Comparison of ENCODE assay signal across 37 mouse cellular contexts in the genomic region with DNA sequence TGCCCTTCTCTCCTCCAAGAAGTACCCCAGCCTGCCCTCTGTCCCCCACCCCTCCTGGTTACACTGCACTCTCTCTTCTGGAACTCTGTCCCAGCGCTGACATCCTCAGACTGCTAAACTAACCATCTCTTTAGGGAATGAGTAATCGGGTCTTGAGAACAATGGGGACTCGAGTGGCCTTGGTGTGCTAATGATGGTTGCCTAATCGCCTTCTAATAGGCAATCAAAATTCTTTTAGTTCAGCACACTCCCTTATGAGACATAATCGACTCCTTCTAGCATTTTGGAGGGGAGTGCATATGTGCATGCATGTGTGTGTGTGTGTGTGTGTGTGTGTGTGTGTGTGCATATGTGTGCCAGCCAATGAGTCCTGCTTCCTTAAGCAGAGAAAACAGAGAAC. TPM values are rescaled to one million over a fixed set of nuclear protein-coding genes. Genes with fewer than 3 reads are reported as not detected.
A peak's percentile ranks its signal among the peaks of the same experiment; 100 is the strongest.
DNase-seq lines count a peak whose midpoint lies in the region; ATAC-seq and TF ChIP-seq lines count a peak whose summit lies in the region.
"Had no signal": no experiment of that assay in that cellular context is flagged by ENCODE, and none has a peak within 500 bp of the region (broad histone marks: within the 10 kb centered on the region; RNA-seq: fewer than 3 reads in every experiment).

No protein-coding gene starts in this region.

- DNase-seq in ES-CJ7 (ENCODE audit: low read depth, low spot score) = peak; percentile 37
- peak; percentile 78 for DNase-seq in Muller cell, postnatal 12 days (ENCODE audit: inconsistent ontology term)
- peak; percentile 49 for DNase-seq in brain, embryonic 14.5 days (ENCODE audit: low read depth)
- no peak for DNase-seq in gastrocnemius, postnatal 25 days
- no peak for DNase-seq in layer of hippocampus, adult 8-10 months (ENCODE audit: low spot score in 2 of 2)
- DNase-seq: adrenal gland, postnatal 14 days; cerebellum, adult 11-12 months; cerebellum, adult 8-10 months; cerebellum, postnatal 10 days; cerebellum, postnatal 36 days; embryo, embryonic 11 days; gastrocnemius, postnatal 10 days; heart, adult 11 months had no signal

- no peak for TF ChIP-seq CTCF in brain, embryonic 14.5 days (IDR thresholded peaks at IDR 0.05; ENCODE audit: borderline replicate concordance, extremely low read depth, insufficient read depth, insufficient read length)

- no peak for TF ChIP-seq POLR2A in brain, embryonic 14.5 days (IDR thresholded peaks at IDR 0.05; ENCODE audit: borderline replicate concordance, extremely low read depth, insufficient read depth, insufficient read length, poor library complexity, severe bottlenecking)

- ATAC-seq in erythroblast, adult 5-6 weeks (replicated peaks; ENCODE audit: low FRiP score, poor library complexity, severe bottlenecking) = no peak
- ATAC-seq: activated CD4-positive, CD25-positive, alpha-beta regulatory T cell, adult 4 months; CD4-positive, CD25-positive, alpha-beta regulatory T cell, adult 4 months; forebrain, embryonic 15.5 days; intestine, postnatal 0 days; Patski had no signal

RNA-seq across cellular contexts. Expression of a gene that starts 2.0 kb away (rescaled TPM):
- polyA plus RNA-seq in brain, embryonic 14.5 days (2012; rRNA removed) = 14.9 and 19.4 TPM in 2 replicates
- not detected for total RNA-seq in gastrocnemius, postnatal 25 days (2021)
- not detected in 2 replicates for total RNA-seq in erythroblast, adult 5-6 weeks (2015; ENCODE audit: low replicate concordance)
- not detected in 2 replicates for total RNA-seq in erythroblast, adult 5-6 weeks (2017; ENCODE audit: low replicate concordance)
- total RNA-seq in layer of hippocampus, adult 8-10 months (2022) = 1 to 10 TPM; 2.3 to 4.2 (median 3.6) TPM
- total RNA-seq: gastrocnemius, adult 18-20 months; gastrocnemius, postnatal 10 days; heart, adult 8-10 months; heart, postnatal 25 days; hematopoietic stem cell, adult 5-6 weeks had no signal
- polyA plus RNA-seq: activated CD4-positive, CD25-positive, alpha-beta regulatory T cell, adult 4 months; C2C12; CD4-positive, CD25-positive, alpha-beta regulatory T cell, adult 4 months; Patski had no signal

RNA-seq across cellular contexts. Expression of a gene that starts 16.9 kb away (rescaled TPM):
- 0.53 and 2.3 TPM in 2 replicates for polyA plus RNA-seq in brain, embryonic 14.5 days (2012; rRNA removed)
- not detected for total RNA-seq in gastrocnemius, postnatal 25 days (2021)
- total RNA-seq in erythroblast, adult 5-6 weeks (2015; ENCODE audit: low replicate concordance) = not detected in 2 replicates
- not detected in 2 replicates for total RNA-seq in erythroblast, adult 5-6 weeks (2017; ENCODE audit: low replicate concordance)
- 10 to 100 TPM; 12.2 to 16.2 (median 14.6) TPM for total RNA-seq in layer of hippocampus, adult 8-10 months (2022)
- total RNA-seq: adrenal gland, postnatal 14 days; adrenal gland, postnatal 4 days; ES-E14; gastrocnemius, adult 18-20 months; gastrocnemius, postnatal 10 days; gastrocnemius, postnatal 4 days; heart, adult 8-10 months; heart, postnatal 25 days; hematopoietic stem cell, adult 5-6 weeks had no signal
- polyA plus RNA-seq: activated CD4-positive, CD25-positive, alpha-beta regulatory T cell, adult 4 months; C2C12; CD4-positive, CD25-positive, alpha-beta regulatory T cell, adult 4 months; embryonic facial prominence, embryonic 11.5 days; forebrain, embryonic 11.5 days; heart, embryonic 11.5 days; heart, embryonic 14.5 days; heart, postnatal 0 days; hindbrain, embryonic 12.5 days; intestine, embryonic 14.5 days; intestine, postnatal 0 days; Patski had no signal

RNA-seq across cellular contexts. Expression of a gene that starts 34.6 kb away (rescaled TPM):
- polyA plus RNA-seq in brain, embryonic 14.5 days (2012; rRNA removed) = not detected in 2 replicates
- not detected for total RNA-seq in gastrocnemius, postnatal 25 days (2021)
- not detected in 2 replicates for total RNA-seq in erythroblast, adult 5-6 weeks (2015; ENCODE audit: low replicate concordance)
- not detected in 2 replicates for total RNA-seq in erythroblast, adult 5-6 weeks (2017; ENCODE audit: low replicate concordance)
- 1 to 10 TPM; 6.2 to 8.9 (median 7.9) TPM for total RNA-seq in layer of hippocampus, adult 8-10 months (2022)
- total RNA-seq: adrenal gland, postnatal 14 days; adrenal gland, postnatal 4 days; ES-E14; gastrocnemius, adult 18-20 months; gastrocnemius, postnatal 10 days; gastrocnemius, postnatal 4 days; heart, adult 8-10 months; heart, postnatal 25 days; hematopoietic stem cell, adult 5-6 weeks had no signal
- polyA plus RNA-seq: activated CD4-positive, CD25-positive, alpha-beta regulatory T cell, adult 4 months; C2C12; CD4-positive, CD25-positive, alpha-beta regulatory T cell, adult 4 months; embryonic facial prominence, embryonic 11.5 days; embryonic facial prominence, embryonic 14.5 days; forebrain, embryonic 11.5 days; forebrain, embryonic 15.5 days; heart, embryonic 11.5 days; heart, embryonic 14.5 days; heart, postnatal 0 days; hindbrain, embryonic 12.5 days; intestine, embryonic 14.5 days; intestine, postnatal 0 days; Patski had no signal

RNA-seq across cellular contexts. Expression of a gene that starts 40.1 kb away (rescaled TPM):
- polyA plus RNA-seq in brain, embryonic 14.5 days (2012; rRNA removed) = not detected in 2 replicates
- total RNA-seq in gastrocnemius, postnatal 25 days (2021) = not detected
- total RNA-seq in erythroblast, adult 5-6 weeks (2015; ENCODE audit: low replicate concordance) = not detected in 2 replicates
- total RNA-seq in erythroblast, adult 5-6 weeks (2017; ENCODE audit: low replicate concordance) = not detected in 2 replicates
- not detected for total RNA-seq in layer of hippocampus, adult 8-10 months (2022)
- total RNA-seq: adrenal gland, postnatal 14 days; adrenal gland, postnatal 4 days; gastrocnemius, adult 18-20 months; gastrocnemius, postnatal 10 days; gastrocnemius, postnatal 4 days; heart, adult 8-10 months; heart, postnatal 25 days; hematopoietic stem cell, adult 5-6 weeks had no signal
- polyA plus RNA-seq: activated CD4-positive, CD25-positive, alpha-beta regulatory T cell, adult 4 months; C2C12; CD4-positive, CD25-positive, alpha-beta regulatory T cell, adult 4 months; cortical plate, adult 2 months; embryonic facial prominence, embryonic 11.5 days; forebrain, embryonic 11.5 days; forebrain, embryonic 15.5 days; heart, embryonic 11.5 days; heart, embryonic 14.5 days; heart, postnatal 0 days; hindbrain, embryonic 12.5 days; hindbrain, embryonic 15.5 days; intestine, embryonic 14.5 days; intestine, postnatal 0 days; Patski had no signal

RNA-seq across cellular contexts. Expression of a gene that starts 50.4 kb away (rescaled TPM):
- polyA plus RNA-seq in brain, embryonic 14.5 days (2012; rRNA removed) = 0.78 and 0.98 TPM in 2 replicates
- total RNA-seq in gastrocnemius, postnatal 25 days (2021) = not detected
- not detected in 2 replicates for total RNA-seq in erythroblast, adult 5-6 weeks (2015; ENCODE audit: low replicate concordance)
- not detected in 2 replicates for total RNA-seq in erythroblast, adult 5-6 weeks (2017; ENCODE audit: low replicate concordance)
- total RNA-seq in layer of hippocampus, adult 8-10 months (2022) = 1 to 10 TPM; 4.4 to 6.8 (median 6.1) TPM
- total RNA-seq: adrenal gland, postnatal 14 days; adrenal gland, postnatal 4 days; ES-E14; gastrocnemius, adult 18-20 months; gastrocnemius, postnatal 10 days; heart, adult 8-10 months; heart, postnatal 25 days; hematopoietic stem cell, adult 5-6 weeks had no signal
- polyA plus RNA-seq: activated CD4-positive, CD25-positive, alpha-beta regulatory T cell, adult 4 months; C2C12; CD4-positive, CD25-positive, alpha-beta regulatory T cell, adult 4 months; embryonic facial prominence, embryonic 11.5 days; forebrain, embryonic 11.5 days; heart, embryonic 11.5 days; heart, embryonic 14.5 days; heart, postnatal 0 days; intestine, embryonic 14.5 days; intestine, postnatal 0 days; Patski had no signal

Comparison
In these comparisons a context has a peak if more than half of its experiments do, and no peak if none do; other contexts are left out.
1. DNase-seq: peak in ES-CJ7 (single experiment), Muller cell, postnatal 12 days (single experiment) and brain, embryonic 14.5 days (single experiment); none in gastrocnemius, postnatal 25 days (single experiment) and layer of hippocampus, adult 8-10 months (0 of 2).
2. RNA of a gene that starts 16.9 kb away (total RNA-seq): 12.2 to 16.2 TPM in layer of hippocampus, adult 8-10 months; not detected in gastrocnemius, postnatal 25 days and not detected in erythroblast, adult 5-6 weeks; every median in the first group is over 10 times any median in the second.
3. RNA of a gene that starts 34.6 kb away (total RNA-seq): 6.2 to 8.9 TPM in layer of hippocampus, adult 8-10 months; not detected in gastrocnemius, postnatal 25 days and not detected in erythroblast, adult 5-6 weeks; every median in the first group is over 4 times any median in the second.